Mouse (Mus musculus) MEL (cell line): ENCODE measurements at regions not wholly inside any gene's neighbourhood (a gene's known extent, or its start where the extent isn't known, plus 50 kb on each side); places are given as distances from the start of the nearest gene placed in this dataset.

Source experiments
- DNase-seq: peaks from one replicate; pipeline ENCODE4 v3.0.0; 2011; ENCODE audit warnings: low read depth, low spot score
- H3K27ac ChIP-seq: 2 replicates; pipeline ENCODE4 v1.5.1; 2012; ENCODE audit warnings: low read depth, mild to moderate bottlenecking, control low read depth, low read length, moderate library complexity; ENCODE audit not compliant: control insufficient read depth
- H3K27me3 ChIP-seq, 2 experiments: fragments of 150-350 bp in 1 of 2; sonication (generic) in 1 of 2; 2 replicates each; pipeline ENCODE4 v1.6.1; 2012; ENCODE audit warnings: low read length in 2 of 2, mild to moderate bottlenecking in 2 of 2, improper control_type of control experiment in 1 of 2, moderate library complexity in 1 of 2; ENCODE audit not compliant: insufficient read depth in 2 of 2, control insufficient read depth in 1 of 2
- H3K36me3 ChIP-seq, 2 experiments: 2 replicates each; pipeline ENCODE4 v1.6.1; 2012 to 2014; ENCODE audit warnings: low read length in 2 of 2, improper control_type of control experiment in 1 of 2, inconsistent platforms in 1 of 2, mild to moderate bottlenecking in 1 of 2; ENCODE audit not compliant: insufficient read depth in 2 of 2, control insufficient read depth in 1 of 2
- H3K4me1 ChIP-seq, 2 experiments: fragments of 150-350 bp in 1 of 2; sonication (generic) in 1 of 2; 2 replicates each; pipeline ENCODE4 v1.6.1; 2012; ENCODE audit warnings: low read length in 2 of 2, improper control_type of control experiment in 1 of 2, mild to moderate bottlenecking in 1 of 2; ENCODE audit not compliant: insufficient read depth in 2 of 2, control insufficient read depth in 1 of 2
- H3K4me3 ChIP-seq, 2 experiments: fragments of 150-350 bp in 1 of 2; sonication (generic) in 1 of 2; 2 replicates each; pipeline ENCODE4 v1.5.1; 2012; ENCODE audit warnings: low read depth in 2 of 2, low read length in 2 of 2, mild to moderate bottlenecking in 2 of 2, moderate library complexity in 2 of 2, control low read depth in 1 of 2, improper control_type of control experiment in 1 of 2; ENCODE audit not compliant: control insufficient read depth in 1 of 2, insufficient read depth in 1 of 2
- H3K79me2 ChIP-seq: 2 replicates; pipeline ENCODE4 v1.6.1; 2012; ENCODE audit warnings: mild to moderate bottlenecking, low read length, moderate library complexity; ENCODE audit not compliant: control insufficient read depth, poor library complexity, insufficient read depth
- H3K9ac ChIP-seq: 2 replicates; pipeline ENCODE4 v1.6.1; 2012; ENCODE audit warnings: low read depth, mild to moderate bottlenecking, control low read depth, low read length, moderate library complexity; ENCODE audit not compliant: control insufficient read depth, poor library complexity, severe bottlenecking
- H3K9me3 ChIP-seq: fragments of 150-350 bp; sonication (generic); replicated peaks from 2 replicates; pipeline ENCODE4 v1.6.1; 2012; ENCODE audit warnings: mild to moderate bottlenecking, low read length, improper control_type of control experiment, moderate library complexity; ENCODE audit not compliant: insufficient read depth
- BHLHE40 ChIP-seq: IDR thresholded peaks from 2 replicates; pipeline ENCODE4 v1.6.1; 2012; ENCODE audit warnings: low read depth, mild to moderate bottlenecking, inconsistent platforms, low read length, improper control_type of control experiment, borderline replicate concordance
- E2F4 ChIP-seq: IDR thresholded peaks from 2 replicates; pipeline ENCODE4 v1.6.1; 2011; ENCODE audit warnings: low read depth, low read length, improper control_type of control experiment, borderline replicate concordance
- ELF1 ChIP-seq: IDR thresholded peaks from 2 replicates; pipeline ENCODE4 v1.6.1; 2014; ENCODE audit warnings: low read depth, mild to moderate bottlenecking, inconsistent platforms, low read length, improper control_type of control experiment, moderate library complexity
- EP300 ChIP-seq, 2 experiments: IDR thresholded peaks; 2 replicates each; pipeline ENCODE4 v1.6.1; 2011; ENCODE audit warnings: improper control_type of control experiment in 2 of 2, low read length in 2 of 2, low read depth in 1 of 2, mild to moderate bottlenecking in 1 of 2
- GATA1 ChIP-seq: IDR thresholded peaks from 2 replicates; pipeline ENCODE4 v1.6.1; 2011; ENCODE audit warnings: low read depth, low read length, improper control_type of control experiment
- HCFC1 ChIP-seq: IDR thresholded peaks from 2 replicates; pipeline ENCODE4 v1.6.1; 2012; ENCODE audit warnings: low read depth, mild to moderate bottlenecking, inconsistent platforms, low read length, improper control_type of control experiment, moderate library complexity
- KAT2A ChIP-seq: conservative IDR thresholded peaks from 2 replicates; pipeline ENCODE4 v1.6.1; 2012; ENCODE audit warnings: low read depth, low read length, improper control_type of control experiment, inconsistent platforms
- MXI1 ChIP-seq: IDR thresholded peaks from 2 replicates; pipeline ENCODE4 v1.6.1; 2011; ENCODE audit warnings: mild to moderate bottlenecking, low read depth, low read length, improper control_type of control experiment
- MYC ChIP-seq: IDR thresholded peaks from 2 replicates; pipeline ENCODE4 v1.6.1; 2011; ENCODE audit warnings: low read depth, mild to moderate bottlenecking, low read length, improper control_type of control experiment, moderate library complexity
- NELFE ChIP-seq: IDR thresholded peaks from 2 replicates; pipeline ENCODE4 v1.6.1; 2011; ENCODE audit warnings: low read depth, low read length, improper control_type of control experiment
- POLR2AphosphoS2 ChIP-seq: IDR thresholded peaks from 2 replicates; pipeline ENCODE4 v1.6.1; 2011; ENCODE audit warnings: low read length, improper control_type of control experiment
- RCOR1 ChIP-seq: IDR thresholded peaks from 2 replicates; pipeline ENCODE4 v1.6.1; 2012; ENCODE audit warnings: low read depth, mild to moderate bottlenecking, inconsistent platforms, low read length, improper control_type of control experiment
- TAL1 ChIP-seq: IDR thresholded peaks from 2 replicates; pipeline ENCODE4 v1.6.1; 2012; ENCODE audit warnings: mild to moderate bottlenecking, inconsistent platforms, low read length, moderate library complexity, mixed read lengths
- TCF12 ChIP-seq: IDR thresholded peaks from 2 replicates; pipeline ENCODE4 v1.6.1; 2014; ENCODE audit warnings: low read depth, mild to moderate bottlenecking, inconsistent platforms, low read length, improper control_type of control experiment, moderate library complexity
- USF1 ChIP-seq: IDR thresholded peaks from 2 replicates; pipeline ENCODE4 v1.6.1; 2014; ENCODE audit warnings: low read depth, mild to moderate bottlenecking, inconsistent platforms, low read length, improper control_type of control experiment, moderate library complexity
- USF2 ChIP-seq, 2 experiments: IDR thresholded peaks; 2 replicates each; pipeline ENCODE4 v1.6.1; 2011 to 2012; ENCODE audit warnings: improper control_type of control experiment in 2 of 2, low read length in 2 of 2, borderline replicate concordance in 1 of 2, inconsistent platforms in 1 of 2, low read depth in 1 of 2, mild to moderate bottlenecking in 1 of 2; ENCODE audit not compliant: insufficient read depth in 1 of 2
- ZKSCAN1 ChIP-seq: IDR thresholded peaks from 2 replicates; pipeline ENCODE4 v1.6.1; 2012; ENCODE audit warnings: low read depth, mild to moderate bottlenecking, inconsistent platforms, low read length, improper control_type of control experiment, moderate library complexity
- ZMIZ1 ChIP-seq: IDR thresholded peaks from 2 replicates; pipeline ENCODE4 v1.6.1; 2012; ENCODE audit warnings: low read depth, mild to moderate bottlenecking, inconsistent platforms, low read length, improper control_type of control experiment, moderate library complexity
- ZNF384 ChIP-seq: IDR thresholded peaks from 2 replicates; pipeline ENCODE4 v1.6.1; 2012; ENCODE audit warnings: low read depth, mild to moderate bottlenecking, inconsistent platforms, low read length, improper control_type of control experiment

DNA sequence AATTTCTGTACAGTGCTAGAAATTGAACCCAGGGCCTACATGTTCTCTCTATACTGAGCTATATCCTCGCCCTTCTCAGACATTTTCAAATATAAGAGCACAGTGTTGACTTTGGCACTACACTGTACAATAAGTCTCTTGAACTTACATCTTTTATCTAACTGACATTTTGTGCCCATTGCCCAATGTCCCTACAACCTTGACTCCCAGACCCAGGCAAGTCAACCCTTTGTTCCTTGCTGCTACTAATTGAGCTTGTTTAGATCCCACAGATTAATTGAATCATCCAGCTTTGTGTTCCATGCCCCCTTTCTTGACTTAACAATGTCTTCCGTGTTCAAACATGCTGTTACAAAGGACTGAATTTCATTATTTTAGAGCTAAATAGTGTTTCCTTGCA, 78.5 kb upstream of the Hand2 start:
- Histone ChIP-seq H3K4me3 (no peak overlapping the region), H3K9ac (no peak overlapping the region), H3K79me2 (no peaks in the 10 kb centered on the region), H3K27ac (no peak overlapping the region), H3K36me3 (no peaks in the 10 kb centered on the region), H3K9me3 (no peaks in the 10 kb centered on the region), H3K4me1 (no peaks in the 10 kb centered on the region), H3K27me3 (no peaks in the 10 kb centered on the region)
- TF ChIP-seq EP300 (IDR thresholded peaks at IDR 0.05; ENCODE audit: low read depth in 1 of 2, low read length in 2 of 2) (no peak), USF2 (IDR thresholded peaks at IDR 0.05; ENCODE audit: borderline replicate concordance in 1 of 2, insufficient read depth in 1 of 2, low read depth in 1 of 2, low read length in 2 of 2) (no peak), ZMIZ1 (no peak), GATA1 (no peak), BHLHE40 (no peak), POLR2AphosphoS2 (no peak), MYC (no peak), HCFC1 (no peak), USF1 (no peak), TCF12 (no peak)
- no peak for DNase-seq

DNA sequence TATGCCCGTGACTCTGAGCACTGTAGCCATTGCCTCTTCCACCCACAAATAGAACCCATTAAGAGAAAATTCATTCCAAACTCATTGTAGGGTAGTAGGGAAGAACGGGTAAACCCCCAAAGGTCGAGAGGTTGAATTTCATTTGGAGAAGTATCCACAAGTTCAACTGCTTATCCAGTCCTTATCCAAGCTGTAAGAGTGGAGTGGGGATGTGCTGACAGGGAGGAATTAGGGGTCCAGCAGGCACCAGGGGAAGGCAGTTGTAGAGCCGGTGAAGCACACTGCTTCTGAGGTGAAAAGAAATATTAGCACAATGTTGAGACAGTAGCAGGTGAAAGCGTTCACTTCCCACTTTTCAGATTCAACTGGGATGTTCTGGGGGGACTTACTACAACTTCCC, 71.7 kb upstream of the Hand2 start:
- Histone ChIP-seq H3K36me3 (no peaks in the 10 kb centered on the region), H3K4me3 (no peak overlapping the region), H3K27me3 (no peaks in the 10 kb centered on the region), H3K27ac (no peak overlapping the region), H3K4me1 (no peaks in the 10 kb centered on the region), H3K9ac (no peak overlapping the region), H3K9me3 (no peaks in the 10 kb centered on the region), H3K79me2 (no peaks in the 10 kb centered on the region)
- no peak for DNase-seq
- no peak for TF ChIP-seq E2F4
- no peak for TF ChIP-seq POLR2AphosphoS2
- no peak for TF ChIP-seq ZKSCAN1
- TF ChIP-seq TCF12, result no peak
- TF ChIP-seq NELFE, result no peak
- no peak for TF ChIP-seq ZMIZ1
- no peak for TF ChIP-seq EP300 (IDR thresholded peaks at IDR 0.05; ENCODE audit: low read depth in 1 of 2, low read length in 2 of 2)
- TF ChIP-seq MXI1, result no peak
- TF ChIP-seq RCOR1, result no peak
- no peak for TF ChIP-seq KAT2A
- no peak for TF ChIP-seq TAL1
- TF ChIP-seq ELF1, result no peak
- no peak for TF ChIP-seq BHLHE40
- no peak for TF ChIP-seq MYC
- no peak for TF ChIP-seq ZNF384
